Mouse (Mus musculus) left cerebral cortex, adult 8-10 months (tissue): ENCODE results near the gene Efemp2. TPM values are rescaled to one million over a fixed set of nuclear protein-coding genes. Genes with fewer than 3 reads are reported as not detected.
A peak's percentile ranks its signal among the peaks of the same experiment; 100 is the strongest.
"Not testable (repeated sequence)": the region's sequence is repeated elsewhere in the genome, so short reads cannot be mapped to it uniquely, and the experiment has no call there.

ENCODE experiments used
- DNase-seq, 2 experiments: peaks; one replicate each; pipeline ENCODE4 v3.0.0; 2022; ENCODE audit warnings: low spot score in 2 of 2
- total RNA-seq, 4 experiments: library from RNA; stranded (reverse); gene quantifications; 2 replicates each; pipeline ENCODE4 v1.2.4; 2022

Efemp2 gene
- total RNA-seq, 4 experiments from 2014 or later: 16.0 to 21.9 (median 18.7) TPM

- DNase-seq: peak in 1 of 2 experiments; percentile 70
Observed at GRCm38 (mm10) chr19:5477004-5477667, 3.4 kb downstream of the Efemp2 start.

- no peak for DNase-seq
Observed at GRCm38 (mm10) chr19:5477668-5478300, 4.0 kb downstream of the Efemp2 start.

GRCm38 (mm10) chr19:5480016-5480415 lies 6.3 kb downstream of the Efemp2 start:
- no peak for DNase-seq

DNA sequence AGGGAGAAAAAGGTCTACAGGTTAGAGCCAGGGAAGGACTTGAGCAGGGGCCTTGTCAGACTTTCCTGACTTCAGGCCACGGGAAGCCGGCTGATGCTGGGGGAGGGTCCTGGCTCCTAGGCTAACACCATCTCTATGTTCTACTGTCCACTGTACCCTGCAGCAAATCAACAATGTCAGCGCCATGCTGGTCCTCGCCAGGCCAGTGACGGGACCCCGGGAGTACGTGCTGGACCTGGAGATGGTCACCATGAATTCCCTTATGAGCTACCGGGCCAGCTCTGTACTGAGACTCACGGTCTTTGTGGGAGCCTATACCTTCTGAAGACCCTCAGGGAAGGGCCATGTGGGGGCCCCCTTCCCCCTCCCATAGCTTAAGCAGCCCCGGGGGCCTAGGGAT lies 7.6 kb downstream of the Efemp2 start:
- no peak for DNase-seq

- no peak for DNase-seq
Observed at GRCm38 (mm10) chr19:5483386-5484359, 9.9 kb downstream of the Efemp2 start.

- no peak for DNase-seq
Observed at GRCm38 (mm10) chr19:5484496-5484895, 10.7 kb downstream of the Efemp2 start.

DNA sequence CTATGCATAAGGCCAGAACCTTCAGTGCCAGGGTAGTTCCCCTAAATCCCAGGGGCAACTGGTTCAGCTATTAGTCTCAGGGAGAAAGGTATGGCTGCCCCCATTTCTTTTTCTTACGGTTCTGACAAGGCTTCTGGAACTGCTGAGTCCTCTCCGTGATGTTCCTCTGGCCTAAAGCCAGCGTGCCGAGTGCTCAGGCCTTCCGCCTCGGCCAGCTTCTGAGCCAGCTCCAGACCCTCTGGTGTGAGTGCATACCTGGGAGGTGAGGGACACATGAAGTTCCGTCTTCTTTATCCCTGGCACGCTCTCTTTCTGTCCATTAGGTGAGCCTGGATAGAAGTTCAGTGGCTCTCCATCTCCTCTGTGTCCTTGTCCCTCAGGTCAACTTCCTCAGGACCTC lies 11.6 kb downstream of the Efemp2 start:
- DNase-seq: no peak

DNA sequence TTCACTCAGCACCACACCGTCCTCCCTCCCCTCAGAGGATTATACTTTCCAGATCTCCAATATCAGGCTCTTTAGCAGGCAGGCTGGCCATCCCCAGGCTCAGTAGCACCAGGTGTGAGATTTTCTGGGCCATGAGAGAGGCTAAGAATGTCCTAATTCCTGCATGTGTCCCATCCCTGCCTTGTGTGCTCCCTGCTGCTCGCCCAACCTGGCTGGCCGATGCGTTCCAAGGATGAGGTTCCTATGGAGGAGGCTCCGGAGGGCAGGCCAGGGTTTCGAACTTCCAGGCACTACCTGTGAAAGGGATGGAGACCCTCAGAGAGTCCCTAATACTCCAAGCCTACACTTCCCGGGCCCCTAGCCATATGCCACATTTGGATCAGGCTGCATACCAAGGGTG lies 12.1 kb downstream of the Efemp2 start:
- no peak for DNase-seq

- DNase-seq: no peak
Observed at GRCm38 (mm10) chr19:5486286-5486685, 12.5 kb downstream of the Efemp2 start.

DNA sequence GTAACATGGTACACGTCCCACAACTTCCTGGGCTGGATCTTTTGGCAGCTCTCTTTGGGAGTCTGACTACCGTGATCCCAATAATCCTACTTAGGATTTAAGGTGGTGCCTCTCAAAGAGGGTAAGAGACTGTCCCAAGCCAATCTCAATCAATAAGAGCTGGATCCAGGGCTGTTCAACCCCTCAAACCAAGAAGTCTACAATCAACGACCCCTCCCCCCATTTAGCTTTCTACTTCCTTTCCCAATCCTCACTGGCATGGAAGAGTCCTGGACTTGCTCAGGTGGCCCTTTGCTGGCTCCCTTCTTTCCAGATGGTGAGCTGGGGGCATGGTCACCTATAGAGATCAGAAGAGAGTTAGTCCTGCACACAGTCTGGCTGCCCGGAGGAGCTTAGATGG lies 13.0 kb downstream of the Efemp2 start:
- DNase-seq: no peak

GRCm38 (mm10) chr19:5487768-5488550 lies 14.2 kb downstream of the Efemp2 start, which contains the start of gene Mus81:
TSS of gene Mus81 (minus strand) at chr19:5488402.
- DNase-seq: peak; percentile 93

GRCm38 (mm10) chr19:5488878-5489571 lies 15.3 kb downstream of the Efemp2 start:
- DNase-seq: peak; percentile 93 to 98

- not testable (repeated sequence) for DNase-seq
Observed at GRCm38 (mm10) chr19:5489721-5490120, 16.0 kb downstream of the Efemp2 start.

- peak; percentile 90 to 95 for DNase-seq
Observed at GRCm38 (mm10) chr19:5490313-5490897, 16.7 kb downstream of the Efemp2 start, which contains the start of gene Cfl1. TSS of gene Cfl1 (plus strand) at chr19:5490455.

DNA sequence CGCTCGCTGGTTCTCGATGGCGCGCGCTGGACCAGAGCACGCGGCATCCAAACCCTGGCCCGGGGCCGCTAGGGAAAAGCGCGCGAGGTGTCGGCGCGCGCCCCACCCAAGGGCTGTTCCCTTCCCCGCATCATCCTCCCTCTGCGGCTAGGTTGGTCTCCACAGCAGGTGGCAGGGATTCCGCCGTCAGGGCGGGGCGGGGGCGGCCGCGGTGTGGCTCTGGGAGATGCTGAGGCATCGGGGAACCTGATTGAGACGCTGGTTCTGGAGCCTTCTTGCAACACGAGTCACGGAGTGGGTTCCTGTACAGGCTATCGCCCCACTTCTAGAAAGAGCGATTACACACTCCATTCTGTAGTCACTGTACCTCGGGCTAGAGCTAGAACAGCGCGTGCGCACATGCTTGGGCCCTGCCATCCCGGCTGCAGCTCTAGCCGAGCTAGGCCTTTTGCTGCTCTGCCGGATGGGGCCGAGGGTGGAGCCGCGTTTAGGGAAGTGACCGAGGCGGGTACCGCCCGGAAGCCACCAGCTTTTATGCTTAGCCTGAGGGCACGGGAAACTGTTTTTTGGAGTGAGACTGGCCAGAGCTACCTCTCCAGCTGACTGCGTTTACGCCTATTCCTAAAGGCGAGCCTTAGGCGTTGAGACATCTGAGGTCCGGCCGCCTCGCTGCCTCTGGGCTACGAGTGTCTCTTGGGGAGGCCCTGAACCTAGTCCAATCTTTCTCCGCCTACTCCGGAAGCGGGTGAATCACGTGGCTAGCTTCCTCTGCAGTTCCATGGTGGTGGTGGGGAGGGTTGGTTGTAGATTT lies 17.3 kb downstream of the Efemp2 start:
- DNase-seq: peak; percentile 70 to 80

- DNase-seq: no peak
Observed at GRCm38 (mm10) chr19:5492641-5493040, 18.9 kb downstream of the Efemp2 start.

GRCm38 (mm10) chr19:5493301-5493721 lies 19.6 kb downstream of the Efemp2 start:
- DNase-seq: not testable (repeated sequence)

GRCm38 (mm10) chr19:5494314-5494713 lies 20.6 kb downstream of the Efemp2 start:
- no peak for DNase-seq
